ENCODE assay signal across 34 mouse cellular contexts in genomic region chr11:93154910-93155309, GRCm38 (mm10). TPM values are rescaled to one million over a fixed set of nuclear protein-coding genes. Genes with fewer than 3 reads are reported as not detected.
DNase-seq lines count a peak whose midpoint lies in the region; ATAC-seq and TF ChIP-seq lines count a peak whose summit lies in the region.
"Had no signal": no experiment of that assay in that cellular context is flagged by ENCODE, and none has a peak within 500 bp of the region (broad histone marks: within the 10 kb centered on the region; RNA-seq: fewer than 3 reads in every experiment).

No protein-coding gene starts in this region.

- no peaks in the 10 kb centered on the region for H3K4me1 ChIP-seq in forebrain, embryonic 13.5 days
- H3K4me1 ChIP-seq: embryonic facial prominence, embryonic 10.5 days; embryonic facial prominence, embryonic 13.5 days; forebrain, embryonic 12.5 days; heart, embryonic 10.5 days; heart, embryonic 13.5 days had no signal

- H3K4me3 ChIP-seq in left cerebral cortex, adult 2 months: no peak overlapping the region
- no peak overlapping the region for H3K4me3 ChIP-seq in forebrain, embryonic 13.5 days
- H3K4me3 ChIP-seq: embryonic facial prominence, embryonic 10.5 days; embryonic facial prominence, embryonic 13.5 days; erythroblast, embryonic 14.5 days; forebrain, embryonic 12.5 days; heart, adult 2 months; heart, embryonic 10.5 days; heart, embryonic 13.5 days had no signal

- H3K27ac ChIP-seq in left cerebral cortex, adult 2 months: no peak overlapping the region
- no peak overlapping the region for H3K27ac ChIP-seq in forebrain, embryonic 13.5 days
- H3K27ac ChIP-seq: embryonic facial prominence, embryonic 10.5 days; embryonic facial prominence, embryonic 13.5 days; forebrain, embryonic 12.5 days; heart, adult 2 months; heart, embryonic 10.5 days; heart, embryonic 13.5 days; hindbrain, embryonic 14.5 days; hindbrain, postnatal 0 days had no signal

- no peak overlapping the region for H3K4me2 ChIP-seq in forebrain, embryonic 13.5 days
- H3K4me2 ChIP-seq: embryonic facial prominence, embryonic 13.5 days; forebrain, embryonic 12.5 days; heart, embryonic 13.5 days; hindbrain, embryonic 14.5 days had no signal

- peak; percentile 97 for DNase-seq in brain, adult 2 months (ENCODE audit: low read depth, low spot score)
- peak; percentile 84 for DNase-seq in cerebellum, adult 11-12 months
- DNase-seq in cerebellum, adult 8-10 months: peak; percentile 72
- peak; percentile 34 to 67 for DNase-seq in cerebellum, postnatal 14 days
- no peak for DNase-seq in urinary bladder, postnatal 10 days (ENCODE audit: low spot score)
- no peak for DNase-seq in left cerebral cortex, adult 2 months (ENCODE audit: extremely low spot score in 1 of 2, low spot score in 2 of 2)
- DNase-seq in left cerebral cortex, postnatal 25 days (ENCODE audit: low spot score in 2 of 2): no peak
- DNase-seq: adrenal gland, adult 2 months; adrenal gland, postnatal 14 days; B cell, adult 2 months; embryo, embryonic 11 days; gastrocnemius, postnatal 10 days; gastrocnemius, postnatal 36 days; heart, adult 2 months; heart, postnatal 14 days; heart, postnatal 4 days; kidney, adult 18-20 months had no signal

- H3K27me3 ChIP-seq in forebrain, embryonic 13.5 days: no peaks in the 10 kb centered on the region
- H3K27me3 ChIP-seq: CH12.LX; embryonic facial prominence, embryonic 13.5 days; forebrain, embryonic 12.5 days; heart, embryonic 13.5 days; Patski had no signal

- WGBS in forebrain, embryonic 13.5 days: 61% methylated on average over 3 of the region's 3 CpGs

- H3K36me3 ChIP-seq in forebrain, embryonic 13.5 days (ENCODE audit: poor library complexity, severe bottlenecking): no peaks in the 10 kb centered on the region
- H3K36me3 ChIP-seq: embryonic facial prominence, embryonic 10.5 days; embryonic facial prominence, embryonic 13.5 days; forebrain, embryonic 12.5 days; G1E; heart, embryonic 10.5 days; heart, embryonic 13.5 days had no signal

- intact Hi-C loops in left cerebral cortex, adult 2 months (cut with DNase I): no loop called here
- intact Hi-C loops in left cerebral cortex, postnatal 25 days (cut with DNase I): no loop called here

- ATAC-seq in forebrain, embryonic 13.5 days: no peak
- ATAC-seq: forebrain, embryonic 16.5 days; hindbrain, postnatal 0 days; inflammation-experienced regulatory T-cells, adult 6 months; intestine, embryonic 16.5 days; Patski had no signal

- no peak overlapping the region for H3K9ac ChIP-seq in forebrain, embryonic 13.5 days
- H3K9ac ChIP-seq: embryonic facial prominence, embryonic 13.5 days; forebrain, embryonic 12.5 days; heart, embryonic 13.5 days; hindbrain, embryonic 14.5 days had no signal

- no peaks in the 10 kb centered on the region; the same call in 1 of the 2 replicates for H3K9me3 ChIP-seq in forebrain, embryonic 13.5 days (replicated peaks)
- H3K9me3 ChIP-seq: embryonic facial prominence, embryonic 10.5 days; embryonic facial prominence, embryonic 13.5 days; forebrain, embryonic 12.5 days; G1E; heart, embryonic 10.5 days; heart, embryonic 13.5 days had no signal

- no peak for TF ChIP-seq CTCF in left cerebral cortex, adult 2 months (IDR thresholded peaks at IDR 0.05)

RNA-seq across cellular contexts. Expression of gene Car10, which starts 57.1 kb away (rescaled TPM):
- total RNA-seq in left cerebral cortex, adult 2 months (2021): 100 to 1,000 TPM; 144 to 153 TPM
- polyA plus RNA-seq in forebrain, embryonic 13.5 days (2015; fragmentation: Nextera tagmentation; extraction: Ambion mirVana): 4.1 and 6.0 TPM in 2 replicates
- 100 to 1,000 TPM; 132 to 143 TPM for total RNA-seq in left cerebral cortex, postnatal 25 days (2021)
- total RNA-seq: CH12.LX; G1E; gastrocnemius, adult 18-20 months; gastrocnemius, postnatal 36 days; granulocyte monocyte progenitor cell, adult 5-6 weeks; heart, adult 2 months; heart, postnatal 14 days; heart, postnatal 4 days had no signal
- polyA plus RNA-seq: erythroblast, embryonic 14.5 days; G1E; heart, adult 2 months; Patski had no signal

Comparison
In these comparisons a context has a peak if more than half of its experiments do, and no peak if none do; other contexts are left out.
1. DNase-seq: peak in brain, adult 2 months (single experiment), cerebellum, adult 11-12 months (single experiment), cerebellum, adult 8-10 months (single experiment) and cerebellum, postnatal 14 days (2 of 2); none in urinary bladder, postnatal 10 days (single experiment), left cerebral cortex, adult 2 months (0 of 2) and left cerebral cortex, postnatal 25 days (0 of 2).